Mouse (Mus musculus) limb, embryonic 10.5 days (tissue): ENCODE data around the gene Tmem251. TPM values are rescaled to one million over a fixed set of nuclear protein-coding genes. Genes with fewer than 3 reads are reported as not detected.

Source experiments
- DNase-seq: peaks from one replicate; pipeline ENCODE4 v3.0.0-alpha.2; 2017; ENCODE audit warnings: low spot score
- H3K27ac ChIP-seq: fragments of 300-500 bp; sonication (generic); 2 replicates; pipeline ENCODE4 v1.5.1; 2016; ENCODE audit warnings: mild to moderate bottlenecking
- H3K27me3 ChIP-seq: fragments of 300-500 bp; sonication (generic); 2 replicates; pipeline ENCODE4 v1.6.1; 2016; ENCODE audit warnings: low read depth, mild to moderate bottlenecking; ENCODE audit not compliant: poor library complexity, severe bottlenecking
- H3K36me3 ChIP-seq: fragments of 300-500 bp; sonication (generic); 2 replicates; pipeline ENCODE4 v1.6.1; 2016; ENCODE audit warnings: mild to moderate bottlenecking, moderate library complexity
- H3K4me1 ChIP-seq: fragments of 300-500 bp; sonication (generic); 2 replicates; pipeline ENCODE4 v1.6.1; 2016
- H3K4me3 ChIP-seq: fragments of 300-500 bp; sonication (generic); 2 replicates; pipeline ENCODE4 v1.5.1; 2016; ENCODE audit warnings: mild to moderate bottlenecking, moderate library complexity
- H3K9me3 ChIP-seq: fragments of 300-500 bp; sonication (generic); replicated peaks from 2 replicates; pipeline ENCODE4 v1.6.1; 2016; ENCODE audit warnings: mild to moderate bottlenecking
- WGBS: fragments of 180-500 bp; shearing (Covaris S2); methylation state at CpG from one replicate; pipeline ENCODE4 v1.1.7; 2016; 5-methylcytosine and 5-hydroxymethylcytosine counted together
- polyA plus RNA-seq: library from polyadenylated mRNA; unstranded; fragments of >200 nt; fragmentation: Nextera tagmentation; extraction: Ambion mirVana; gene quantifications from 2 replicates; pipeline ENCODE4 v1.2.1, GENCODE M21; 2016

Gene Tmem251
- 11.7 TPM in 2 replicates for polyA plus RNA-seq

GRCm38 (mm10) chr12:102743589-102744574, at the start of gene Tmem251, which contains the start of gene Moap1:
TSS of gene Tmem251 (plus strand) at chr12:102743762.
TSS of gene Moap1 (minus strand) at chr12:102743661.
- Histone ChIP-seq H3K27ac (peak within 1 kb of the TSS; percentile 91), H3K36me3 (peaks cover 36% of the 10 kb centered on the region), H3K4me1 (peaks cover 22% of the 10 kb centered on the region), H3K4me3 (peak within 1 kb of the TSS; percentile 81), H3K27me3 (no peaks in the 10 kb centered on the region), H3K9me3 (no peaks in the 10 kb centered on the region)
- DNase-seq, result peak; percentile 95
- WGBS, result under 1% methylated on average over 63 of the region's 63 CpGs

- H3K27me3 ChIP-seq, result no peaks in the 10 kb centered on the region
- DNase-seq, result no peak
- 74% methylated on average over 18 of the region's 18 CpGs for WGBS
- H3K4me1 ChIP-seq, result peaks cover 58% of the 10 kb centered on the region
- H3K9me3 ChIP-seq, result no peaks in the 10 kb centered on the region
- H3K27ac ChIP-seq, result no peak overlapping the region
- no peak overlapping the region for H3K4me3 ChIP-seq
- no peaks in the 10 kb centered on the region for H3K36me3 ChIP-seq
Measured at GRCm38 (mm10) chr12:102695369-102696239, 48.0 kb upstream of the Tmem251 start.

GRCm38 (mm10) chr12:102696635-102697354, 46.8 kb upstream of the Tmem251 start:
- no peak for DNase-seq
- Histone ChIP-seq H3K27ac (peak overlapping the region; percentile 79), H3K27me3 (no peaks in the 10 kb centered on the region), H3K4me3 (no peak overlapping the region), H3K9me3 (no peaks in the 10 kb centered on the region), H3K36me3 (no peaks in the 10 kb centered on the region), H3K4me1 (peaks cover 55% of the 10 kb centered on the region)
- WGBS, result 90% methylated on average over 14 of the region's 14 CpGs

- WGBS, result 78% methylated on average over 7 of the region's 7 CpGs
- H3K4me3 ChIP-seq, result no peak overlapping the region
- no peaks in the 10 kb centered on the region for H3K27me3 ChIP-seq
- no peak for DNase-seq
- peak overlapping the region; percentile 79 for H3K27ac ChIP-seq
- no peaks in the 10 kb centered on the region for H3K9me3 ChIP-seq
- H3K36me3 ChIP-seq, result no peaks in the 10 kb centered on the region
- H3K4me1 ChIP-seq, result peaks cover 60% of the 10 kb centered on the region
Measured at GRCm38 (mm10) chr12:102697381-102697780, 46.2 kb upstream of the Tmem251 start.

- Histone ChIP-seq H3K27me3 (0 out of 2 replicates have a peak, but pooled peaks cover under 1% of the 10 kb centered on the region), H3K27ac (peak overlapping the region; percentile 79), H3K36me3 (no peaks in the 10 kb centered on the region), H3K4me1 (peaks cover 68% of the 10 kb centered on the region), H3K4me3 (no peak overlapping the region), H3K9me3 (no peaks in the 10 kb centered on the region)
- no peak for DNase-seq
- WGBS, result 25% methylated on average over 1 of the region's 1 CpGs
Measured at GRCm38 (mm10) chr12:102698089-102698684, 45.4 kb upstream of the Tmem251 start.

- H3K9me3 ChIP-seq, result no peaks in the 10 kb centered on the region
- no peaks in the 10 kb centered on the region for H3K36me3 ChIP-seq
- WGBS, result 36% methylated on average over 1 of the region's 1 CpGs
- DNase-seq, result no peak
- 0 out of 2 replicates have a peak, but pooled peaks cover 9% of the 10 kb centered on the region for H3K27me3 ChIP-seq
- no peak overlapping the region for H3K4me3 ChIP-seq
- H3K4me1 ChIP-seq, result peaks cover 78% of the 10 kb centered on the region
- peak overlapping the region; percentile 79; the same call in 1 of the 2 replicates for H3K27ac ChIP-seq
Measured at GRCm38 (mm10) chr12:102699156-102699555, 44.4 kb upstream of the Tmem251 start.

- no peak for DNase-seq
- peaks cover 83% of the 10 kb centered on the region for H3K4me1 ChIP-seq
- WGBS, result 59% methylated on average over 12 of the region's 12 CpGs
- H3K4me3 ChIP-seq, result no peak overlapping the region
- no peaks in the 10 kb centered on the region for H3K36me3 ChIP-seq
- H3K9me3 ChIP-seq, result no peaks in the 10 kb centered on the region
- 0 out of 2 replicates have a peak, but pooled peaks cover 11% of the 10 kb centered on the region for H3K27me3 ChIP-seq
- 0 out of 2 replicates have a peak overlapping the region, but pooled peaks have one; percentile 79 for H3K27ac ChIP-seq
Measured at GRCm38 (mm10) chr12:102700453-102700852, 43.1 kb upstream of the Tmem251 start.

GRCm38 (mm10) chr12:102701691-102702207, 41.8 kb upstream of the Tmem251 start:
- H3K27me3 ChIP-seq, result peaks cover 14% of the 10 kb centered on the region; the same call in 1 of the 2 replicates
- H3K4me3 ChIP-seq, result no peak overlapping the region
- no peak overlapping the region for H3K27ac ChIP-seq
- H3K36me3 ChIP-seq, result no peaks in the 10 kb centered on the region
- H3K9me3 ChIP-seq, result no peaks in the 10 kb centered on the region
- peaks cover 80% of the 10 kb centered on the region for H3K4me1 ChIP-seq
- 86% methylated on average over 5 of the region's 5 CpGs for WGBS
- DNase-seq, result no peak

- 10% methylated on average over 15 of the region's 15 CpGs for WGBS
- H3K4me1 ChIP-seq, result peaks cover 73% of the 10 kb centered on the region
Measured at GRCm38 (mm10) chr12:102702356-102703110, 41.0 kb upstream of the Tmem251 start.

GRCm38 (mm10) chr12:102703111-102703412, 40.5 kb upstream of the Tmem251 start:
- DNase-seq, result no peak

More at GRCm38 (mm10) chr12:102702356-102703110, 41.0 kb upstream of the Tmem251 start:
- Histone ChIP-seq H3K9me3 (no peaks in the 10 kb centered on the region), H3K4me3 (peak overlapping the region; percentile 80), H3K27me3 (peaks cover 15% of the 10 kb centered on the region; the same call in 1 of the 2 replicates), H3K27ac (peak overlapping the region; percentile 75), H3K36me3 (no peaks in the 10 kb centered on the region)
- DNase-seq, result peak; percentile 86

GRCm38 (mm10) chr12:102703441-102703840, 40.1 kb upstream of the Tmem251 start:
- no peak for DNase-seq
- H3K36me3 ChIP-seq, result no peaks in the 10 kb centered on the region
- peaks cover 19% of the 10 kb centered on the region; the same call in 1 of the 2 replicates for H3K27me3 ChIP-seq
- H3K4me3 ChIP-seq, result peak overlapping the region; percentile 80
- H3K27ac ChIP-seq, result peak overlapping the region; percentile 75; the same call in 1 of the 2 replicates
- peaks cover 63% of the 10 kb centered on the region for H3K4me1 ChIP-seq
- 60% methylated on average over 6 of the region's 6 CpGs for WGBS
- H3K9me3 ChIP-seq, result no peaks in the 10 kb centered on the region

More at GRCm38 (mm10) chr12:102703111-102703412, 40.5 kb upstream of the Tmem251 start:
- 10% methylated on average over 4 of the region's 4 CpGs for WGBS
- peak overlapping the region; percentile 80 for H3K4me3 ChIP-seq
- H3K36me3 ChIP-seq, result no peaks in the 10 kb centered on the region
- peak overlapping the region; percentile 75 for H3K27ac ChIP-seq
- peaks cover 19% of the 10 kb centered on the region; the same call in 1 of the 2 replicates for H3K27me3 ChIP-seq
- no peaks in the 10 kb centered on the region for H3K9me3 ChIP-seq
- H3K4me1 ChIP-seq, result peaks cover 67% of the 10 kb centered on the region
